Mouse (Mus musculus): Measurements from ENCODE around the gene D430041D05Rik. TPM values are rescaled to one million over a fixed set of nuclear protein-coding genes. Genes with fewer than 3 reads are reported as not detected.

Gene D430041D05Rik
- polyA plus RNA-seq, 1 experiment from 2014 or later, result 2.5 TPM

GRCm38 (mm10) chr2:104305722-104306121 is 105.1 kb downstream of the D430041D05Rik start:
- WGBS, result 82% methylated on average over 5 of the region's 5 CpGs
- ATAC-seq (replicated peaks; ENCODE audit: low FRiP score), result no peak

GRCm38 (mm10) chr2:104299912-104300311 is 110.9 kb downstream of the D430041D05Rik start:
- no peaks in the 10 kb centered on the region for H3K9me3 ChIP-seq (ENCODE audit: control insufficient read depth, low read length)
- H3K4me2 ChIP-seq (ENCODE audit: low read depth, low read length, severe bottlenecking), result no peak overlapping the region
- H3K27me3 ChIP-seq (ENCODE audit: control insufficient read depth, insufficient read depth, low read length), result no peaks in the 10 kb centered on the region
- no peak overlapping the region for H3K27ac ChIP-seq (ENCODE audit: low read depth, low read length)
- H3K4me3 ChIP-seq (ENCODE audit: low read depth, low read length), result no peak overlapping the region
- 68% methylated on average over 1 of the region's 1 CpGs for WGBS
- H3K36me3 ChIP-seq (ENCODE audit: control insufficient read depth, insufficient read depth, low read length), result no peaks in the 10 kb centered on the region
- no peak overlapping the region for H3K9ac ChIP-seq (ENCODE audit: low read length)
- no peak for ATAC-seq (replicated peaks; ENCODE audit: low FRiP score)
- no peaks in the 10 kb centered on the region for H3K4me1 ChIP-seq (replicated peaks; ENCODE audit: control insufficient read depth, insufficient read depth, low read length)
- DNase-seq (ENCODE audit: low spot score), result no peak

More at GRCm38 (mm10) chr2:104305722-104306121, 105.1 kb downstream of the D430041D05Rik start:
- Histone ChIP-seq H3K4me2 (ENCODE audit: low read depth, low read length, severe bottlenecking) (no peak overlapping the region), H3K4me3 (ENCODE audit: low read depth, low read length) (no peak overlapping the region), H3K9ac (ENCODE audit: low read length) (no peak overlapping the region), H3K27ac (ENCODE audit: low read depth, low read length) (no peak overlapping the region), H3K36me3 (ENCODE audit: control insufficient read depth, insufficient read depth, low read length) (no peaks in the 10 kb centered on the region), H3K27me3 (ENCODE audit: control insufficient read depth, insufficient read depth, low read length) (no peaks in the 10 kb centered on the region), H3K4me1 (replicated peaks; ENCODE audit: control insufficient read depth, insufficient read depth, low read length) (no peaks in the 10 kb centered on the region), H3K9me3 (ENCODE audit: control insufficient read depth, low read length) (no peaks in the 10 kb centered on the region)
- DNase-seq (ENCODE audit: low spot score), result no peak

- peak; percentile 86 for DNase-seq (ENCODE audit: low spot score)
- Histone ChIP-seq H3K4me1 (replicated peaks; ENCODE audit: control insufficient read depth, insufficient read depth, low read length) (no peaks in the 10 kb centered on the region), H3K9ac (ENCODE audit: low read length) (no peak overlapping the region), H3K9me3 (ENCODE audit: control insufficient read depth, low read length) (no peaks in the 10 kb centered on the region), H3K27ac (ENCODE audit: low read depth, low read length) (no peak overlapping the region), H3K4me3 (ENCODE audit: low read depth, low read length) (no peak overlapping the region), H3K36me3 (ENCODE audit: control insufficient read depth, insufficient read depth, low read length) (no peaks in the 10 kb centered on the region), H3K27me3 (ENCODE audit: control insufficient read depth, insufficient read depth, low read length) (no peaks in the 10 kb centered on the region), H3K4me2 (ENCODE audit: low read depth, low read length, severe bottlenecking) (no peak overlapping the region)
- 0 out of 2 replicates have a peak, but pooled peaks have one; percentile 51 for ATAC-seq (replicated peaks; ENCODE audit: low FRiP score)
- WGBS, result 18% methylated on average over 7 of the region's 7 CpGs
Measured at GRCm38 (mm10) chr2:104299160-104299559, 111.7 kb downstream of the D430041D05Rik start.

GRCm38 (mm10) chr2:104286821-104287220 is 124.0 kb downstream of the D430041D05Rik start:
- no peak for ATAC-seq (replicated peaks; ENCODE audit: low FRiP score)
- H3K9me3 ChIP-seq (ENCODE audit: control insufficient read depth, low read length), result no peaks in the 10 kb centered on the region
- no peaks in the 10 kb centered on the region for H3K4me1 ChIP-seq (replicated peaks; ENCODE audit: control insufficient read depth, insufficient read depth, low read length)
- DNase-seq (ENCODE audit: low spot score), result no peak
- H3K36me3 ChIP-seq (ENCODE audit: control insufficient read depth, insufficient read depth, low read length), result no peaks in the 10 kb centered on the region
- H3K4me2 ChIP-seq (ENCODE audit: low read depth, low read length, severe bottlenecking), result no peak overlapping the region
- no peaks in the 10 kb centered on the region for H3K27me3 ChIP-seq (ENCODE audit: control insufficient read depth, insufficient read depth, low read length)
- 83% methylated on average over 3 of the region's 3 CpGs for WGBS
- no peak overlapping the region for H3K9ac ChIP-seq (ENCODE audit: low read length)
- H3K27ac ChIP-seq (ENCODE audit: low read depth, low read length), result no peak overlapping the region
- no peak overlapping the region for H3K4me3 ChIP-seq (ENCODE audit: low read depth, low read length)

GRCm38 (mm10) chr2:104283401-104283955 is 127.3 kb downstream of the D430041D05Rik start:
- Histone ChIP-seq H3K27ac (ENCODE audit: low read depth, low read length) (no peak overlapping the region), H3K36me3 (ENCODE audit: control insufficient read depth, insufficient read depth, low read length) (no peaks in the 10 kb centered on the region), H3K9me3 (ENCODE audit: control insufficient read depth, low read length) (no peaks in the 10 kb centered on the region), H3K9ac (ENCODE audit: low read length) (no peak overlapping the region), H3K4me3 (ENCODE audit: low read depth, low read length) (no peak overlapping the region), H3K27me3 (ENCODE audit: control insufficient read depth, insufficient read depth, low read length) (no peaks in the 10 kb centered on the region), H3K4me2 (ENCODE audit: low read depth, low read length, severe bottlenecking) (no peak overlapping the region), H3K4me1 (replicated peaks; ENCODE audit: control insufficient read depth, insufficient read depth, low read length) (no peaks in the 10 kb centered on the region)
- no peak for DNase-seq (ENCODE audit: low spot score)
- 92% methylated on average over 8 of the region's 8 CpGs for WGBS
- ATAC-seq (replicated peaks; ENCODE audit: low FRiP score), result no peak

- no peaks in the 10 kb centered on the region for H3K36me3 ChIP-seq (ENCODE audit: control insufficient read depth, insufficient read depth, low read length)
- no peaks in the 10 kb centered on the region for H3K27me3 ChIP-seq (ENCODE audit: control insufficient read depth, insufficient read depth, low read length)
- no peak overlapping the region for H3K27ac ChIP-seq (ENCODE audit: low read depth, low read length)
- no peak overlapping the region for H3K9ac ChIP-seq (ENCODE audit: low read length)
- H3K4me3 ChIP-seq (ENCODE audit: low read depth, low read length), result no peak overlapping the region
- no peaks in the 10 kb centered on the region for H3K9me3 ChIP-seq (ENCODE audit: control insufficient read depth, low read length)
- ATAC-seq (replicated peaks; ENCODE audit: low FRiP score) (no peak), DNase-seq (ENCODE audit: low spot score) (no peak)
- no peaks in the 10 kb centered on the region for H3K4me1 ChIP-seq (replicated peaks; ENCODE audit: control insufficient read depth, insufficient read depth, low read length)
- 79% methylated on average over 2 of the region's 2 CpGs for WGBS
- no peak overlapping the region for H3K4me2 ChIP-seq (ENCODE audit: low read depth, low read length, severe bottlenecking)
Measured at GRCm38 (mm10) chr2:104282835-104283234, 128.0 kb downstream of the D430041D05Rik start.

- no peaks in the 10 kb centered on the region for H3K4me1 ChIP-seq (replicated peaks; ENCODE audit: control insufficient read depth, insufficient read depth, low read length)
- DNase-seq (ENCODE audit: low spot score) (no peak), ATAC-seq (replicated peaks; ENCODE audit: low FRiP score) (no peak)
- H3K4me3 ChIP-seq (ENCODE audit: low read depth, low read length), result no peak overlapping the region
- H3K27ac ChIP-seq (ENCODE audit: low read depth, low read length), result no peak overlapping the region
- no peaks in the 10 kb centered on the region for H3K27me3 ChIP-seq (ENCODE audit: control insufficient read depth, insufficient read depth, low read length)
- no peaks in the 10 kb centered on the region for H3K9me3 ChIP-seq (ENCODE audit: control insufficient read depth, low read length)
- H3K9ac ChIP-seq (ENCODE audit: low read length), result no peak overlapping the region
- no peak overlapping the region for H3K4me2 ChIP-seq (ENCODE audit: low read depth, low read length, severe bottlenecking)
- H3K36me3 ChIP-seq (ENCODE audit: control insufficient read depth, insufficient read depth, low read length), result no peaks in the 10 kb centered on the region
- 66% methylated on average over 4 of the region's 4 CpGs for WGBS
Measured at GRCm38 (mm10) chr2:104267049-104267448, 143.8 kb downstream of the D430041D05Rik start.

GRCm38 (mm10) chr2:104261741-104262067 is 149.1 kb downstream of the D430041D05Rik start:
- ATAC-seq (replicated peaks; ENCODE audit: low FRiP score) (no peak), DNase-seq (ENCODE audit: low spot score) (no peak)
- H3K9me3 ChIP-seq (ENCODE audit: control insufficient read depth, low read length), result no peaks in the 10 kb centered on the region
- WGBS, result 84% methylated on average over 4 of the region's 4 CpGs
- H3K27me3 ChIP-seq (ENCODE audit: control insufficient read depth, insufficient read depth, low read length), result no peaks in the 10 kb centered on the region
- H3K27ac ChIP-seq (ENCODE audit: low read depth, low read length), result no peak overlapping the region
- H3K36me3 ChIP-seq (ENCODE audit: control insufficient read depth, insufficient read depth, low read length), result no peaks in the 10 kb centered on the region
- no peak overlapping the region for H3K4me2 ChIP-seq (ENCODE audit: low read depth, low read length, severe bottlenecking)
- no peak overlapping the region for H3K9ac ChIP-seq (ENCODE audit: low read length)
- no peak overlapping the region for H3K4me3 ChIP-seq (ENCODE audit: low read depth, low read length)
- no peaks in the 10 kb centered on the region for H3K4me1 ChIP-seq (replicated peaks; ENCODE audit: control insufficient read depth, insufficient read depth, low read length)

GRCm38 (mm10) chr2:104260920-104261740 is 149.7 kb downstream of the D430041D05Rik start:
- H3K4me2 ChIP-seq (ENCODE audit: low read depth, low read length, severe bottlenecking), result no peak overlapping the region
- no peaks in the 10 kb centered on the region for H3K4me1 ChIP-seq (replicated peaks; ENCODE audit: control insufficient read depth, insufficient read depth, low read length)
- H3K9ac ChIP-seq (ENCODE audit: low read length), result no peak overlapping the region
- ATAC-seq (replicated peaks; ENCODE audit: low FRiP score) (no peak), DNase-seq (ENCODE audit: low spot score) (no peak)
- WGBS, result 91% methylated on average over 18 of the region's 18 CpGs
- no peaks in the 10 kb centered on the region for H3K36me3 ChIP-seq (ENCODE audit: control insufficient read depth, insufficient read depth, low read length)
- no peak overlapping the region for H3K27ac ChIP-seq (ENCODE audit: low read depth, low read length)
- no peaks in the 10 kb centered on the region for H3K9me3 ChIP-seq (ENCODE audit: control insufficient read depth, low read length)
- no peaks in the 10 kb centered on the region for H3K27me3 ChIP-seq (ENCODE audit: control insufficient read depth, insufficient read depth, low read length)
- H3K4me3 ChIP-seq (ENCODE audit: low read depth, low read length), result no peak overlapping the region
